In genomic region chr9:112261556-112261955, GRCm38 (mm10) we compare ENCODE assay signal across 21 mouse cellular contexts. TPM values are rescaled to one million over a fixed set of nuclear protein-coding genes. Genes with fewer than 3 reads are reported as not detected.
DNase-seq lines count a peak whose midpoint lies in the region; ATAC-seq and TF ChIP-seq lines count a peak whose summit lies in the region.
"Had no signal": no experiment of that assay in that cellular context is flagged by ENCODE, and none has a peak within 500 bp of the region (broad histone marks: within the 10 kb centered on the region; RNA-seq: fewer than 3 reads in every experiment).

No protein-coding gene starts in this region.

- TF ChIP-seq POLR2A in cerebellum, adult 2 months (IDR thresholded peaks at IDR 0.05; ENCODE audit: borderline replicate concordance, insufficient read depth, low read length) = no peak
- no peak for TF ChIP-seq POLR2A in olfactory bulb, adult 2 months (IDR thresholded peaks at IDR 0.05; ENCODE audit: insufficient read depth, low read depth, low read length)

- WGBS in cerebellum, adult 2 months = 57% methylated on average over 2 of the region's 2 CpGs
- WGBS in forebrain, postnatal 0 days = 52% methylated on average over 2 of the region's 2 CpGs
- WGBS in forebrain, embryonic 11.5 days = 73% methylated on average over 2 of the region's 2 CpGs
- 34% methylated on average over 2 of the region's 2 CpGs for WGBS in olfactory bulb, adult 2 months

- H3K36me3 ChIP-seq in forebrain, postnatal 0 days (ENCODE audit: insufficient read depth) = no peaks in the 10 kb centered on the region
- H3K36me3 ChIP-seq in forebrain, embryonic 11.5 days (ENCODE audit: control insufficient read depth, insufficient read depth, low read length) = no peaks in the 10 kb centered on the region
- H3K36me3 ChIP-seq: embryonic facial prominence, embryonic 13.5 days; forebrain, embryonic 12.5 days; G1E; heart, embryonic 10.5 days; intestine, embryonic 15.5 days had no signal

- no peak overlapping the region for H3K9ac ChIP-seq in forebrain, postnatal 0 days
- H3K9ac ChIP-seq in forebrain, embryonic 11.5 days (ENCODE audit: low read length) = no peak overlapping the region
- H3K9ac ChIP-seq: embryonic facial prominence, embryonic 13.5 days; forebrain, embryonic 12.5 days; intestine, embryonic 15.5 days had no signal

- DNase-seq in cerebellum, adult 2 months = no peak
- no peak for DNase-seq in cerebellum, postnatal 10 days
- DNase-seq in forebrain, postnatal 0 days = peak; percentile 42
- no peak for DNase-seq in forebrain, embryonic 11.5 days (ENCODE audit: low spot score)
- DNase-seq in layer of hippocampus, adult 2 months (ENCODE audit: low spot score in 2 of 2) = no peak
- DNase-seq in layer of hippocampus, adult 8-10 months (ENCODE audit: low spot score in 2 of 2) = no peak
- DNase-seq: adrenal gland, adult 8-10 months; adrenal gland, postnatal 36 days; B cell, adult 2 months; gastrocnemius, postnatal 10 days; heart, adult 18-20 months; heart, postnatal 10 days; heart, postnatal 4 days had no signal

- H3K4me3 ChIP-seq in cerebellum, adult 2 months (replicated peaks; ENCODE audit: insufficient read depth, low read depth, low read length) = no peak overlapping the region
- no peak overlapping the region for H3K4me3 ChIP-seq in forebrain, postnatal 0 days (ENCODE audit: low read depth, low read length)
- no peak overlapping the region for H3K4me3 ChIP-seq in forebrain, embryonic 11.5 days (ENCODE audit: low read depth, low read length)
- no peak overlapping the region for H3K4me3 ChIP-seq in layer of hippocampus, adult 2 months
- no peak overlapping the region for H3K4me3 ChIP-seq in olfactory bulb, adult 2 months (ENCODE audit: insufficient read depth, low read depth, low read length)
- H3K4me3 ChIP-seq: embryonic facial prominence, embryonic 13.5 days; erythroblast, embryonic 14.5 days; forebrain, embryonic 12.5 days; heart, embryonic 10.5 days; intestine, embryonic 15.5 days had no signal

- no peaks in the 10 kb centered on the region for H3K27me3 ChIP-seq in cerebellum, adult 2 months (ENCODE audit: control insufficient read depth, insufficient read depth, low read length)
- H3K27me3 ChIP-seq in forebrain, postnatal 0 days (ENCODE audit: insufficient read depth, low read length) = no peaks in the 10 kb centered on the region
- H3K27me3 ChIP-seq in forebrain, embryonic 11.5 days (ENCODE audit: control insufficient read depth, insufficient read depth, low read length) = no peaks in the 10 kb centered on the region
- H3K27me3 ChIP-seq: embryonic facial prominence, embryonic 13.5 days; forebrain, embryonic 12.5 days; intestine, embryonic 15.5 days had no signal

- peak; percentile 51 for ATAC-seq in forebrain, postnatal 0 days
- ATAC-seq in forebrain, embryonic 11.5 days (replicated peaks; ENCODE audit: low FRiP score) = no peak
- ATAC-seq: CD4-positive, CD25-positive, alpha-beta regulatory T cell, adult 4 months; intestine, embryonic 15.5 days had no signal

- H3K9me3 ChIP-seq in forebrain, postnatal 0 days (ENCODE audit: low read length) = 0 out of 2 replicates have a peak, but pooled peaks cover 4% of the 10 kb centered on the region
- H3K9me3 ChIP-seq in forebrain, embryonic 11.5 days (ENCODE audit: control insufficient read depth, low read length) = no peaks in the 10 kb centered on the region
- H3K9me3 ChIP-seq: embryonic facial prominence, embryonic 13.5 days; forebrain, embryonic 12.5 days; heart, embryonic 10.5 days; intestine, embryonic 15.5 days had no signal

- H3K4me2 ChIP-seq in forebrain, postnatal 0 days (ENCODE audit: low read depth) = no peak overlapping the region
- H3K4me2 ChIP-seq in forebrain, embryonic 11.5 days (ENCODE audit: low read depth, low read length, severe bottlenecking) = no peak overlapping the region
- H3K4me2 ChIP-seq: embryonic facial prominence, embryonic 13.5 days; forebrain, embryonic 12.5 days; intestine, embryonic 15.5 days had no signal

- TF ChIP-seq CTCF in cerebellum, adult 2 months (IDR thresholded peaks at IDR 0.05; ENCODE audit: borderline replicate concordance, insufficient read depth, low read depth, low read length) = no peak
- no peak for TF ChIP-seq CTCF in forebrain, postnatal 0 days (IDR thresholded peaks at IDR 0.05; ENCODE audit: low read depth)
- no peak for TF ChIP-seq CTCF in layer of hippocampus, adult 2 months (conservative IDR thresholded peaks at IDR 0.05)
- no peak for TF ChIP-seq CTCF in olfactory bulb, adult 2 months (IDR thresholded peaks at IDR 0.05; ENCODE audit: insufficient read depth, low read depth, low read length)

- H3K4me1 ChIP-seq in cerebellum, adult 2 months (ENCODE audit: control insufficient read depth, insufficient read depth, low read length) = peaks cover 23% of the 10 kb centered on the region
- peaks cover 10% of the 10 kb centered on the region; the same call in 1 of the 2 replicates for H3K4me1 ChIP-seq in forebrain, postnatal 0 days (ENCODE audit: insufficient read depth)
- no peaks in the 10 kb centered on the region for H3K4me1 ChIP-seq in forebrain, embryonic 11.5 days (replicated peaks; ENCODE audit: control insufficient read depth, insufficient read depth, low read length)
- peaks cover 5% of the 10 kb centered on the region for H3K4me1 ChIP-seq in olfactory bulb, adult 2 months (ENCODE audit: control insufficient read depth, insufficient read depth, low read length)
- H3K4me1 ChIP-seq: embryonic facial prominence, embryonic 13.5 days; forebrain, embryonic 12.5 days; heart, embryonic 10.5 days; intestine, embryonic 15.5 days had no signal

- peak overlapping the region; percentile 5; the same call in 1 of the 2 replicates for H3K27ac ChIP-seq in cerebellum, adult 2 months (ENCODE audit: insufficient read depth, low read length)
- H3K27ac ChIP-seq in forebrain, postnatal 0 days (ENCODE audit: low read depth, low read length) = peak overlapping the region; percentile 73
- H3K27ac ChIP-seq in forebrain, embryonic 11.5 days (ENCODE audit: low read depth, low read length) = no peak overlapping the region
- H3K27ac ChIP-seq in layer of hippocampus, adult 2 months = peak overlapping the region; percentile 83
- peak overlapping the region; percentile 93 for H3K27ac ChIP-seq in olfactory bulb, adult 2 months (ENCODE audit: insufficient read depth, low read depth, low read length)
- H3K27ac ChIP-seq: embryonic facial prominence, embryonic 13.5 days; forebrain, embryonic 12.5 days; heart, embryonic 10.5 days; intestine, embryonic 15.5 days had no signal

RNA-seq across cellular contexts. Expression of gene Arpp21, which starts 25.8 kb away (rescaled TPM):
- polyA plus RNA-seq in cerebellum, adult 2 months (2012; rRNA removed) = 116 and 124 TPM in 2 replicates
- 151 and 230 TPM in 2 replicates for total RNA-seq in forebrain, postnatal 0 days (2014; rRNA removed)
- 118 and 122 TPM in 2 replicates for polyA plus RNA-seq in forebrain, postnatal 0 days (2015; fragmentation: Nextera tagmentation; extraction: Ambion mirVana)
- 1.5 and 2.1 TPM in 2 replicates for polyA plus RNA-seq in forebrain, embryonic 11.5 days (2014; fragmentation: Nextera tagmentation; extraction: Ambion mirVana)
- total RNA-seq in layer of hippocampus, adult 2 months (2021) = 100 to 1,000 TPM; 242 to 245 TPM
- total RNA-seq in layer of hippocampus, adult 8-10 months (2022) = 100 to 1,000 TPM; 252 to 302 (median 278) TPM
- 229 and 639 TPM in 2 replicates for polyA plus RNA-seq in olfactory bulb, adult 2 months (2012; ENCODE audit: insufficient read depth, insufficient read length, low replicate concordance, missing spikeins)
- polyA plus RNA-seq: G1E had no signal

Comparison
In these comparisons a context has a peak if more than half of its experiments do, and no peak if none do; other contexts are left out.
1. RNA of gene Arpp21, which starts 25.8 kb away (polyA plus RNA-seq): 229 to 639 TPM in olfactory bulb, adult 2 months, 118 to 122 TPM in forebrain, postnatal 0 days and 116 to 124 TPM in cerebellum, adult 2 months; 1.5 to 2.1 TPM in forebrain, embryonic 11.5 days; every median in the first group is over 10 times any median in the second.